Mouse (Mus musculus) brain, embryonic 18.5 days (tissue): ENCODE data around the gene 4921507P07Rik.
"Not testable (repeated sequence)": the region's sequence is repeated elsewhere in the genome, so short reads cannot be mapped to it uniquely, and the experiment has no call there.

Experiments used
- DNase-seq: peaks from one replicate; pipeline ENCODE4 v3.0.0-alpha.2; 2012; ENCODE audit warnings: low read depth, low spot score

The 4921507P07Rik gene

GRCm38 (mm10) chr6:50558877-50559276 lies 37.6 kb downstream of the 4921507P07Rik start:
- DNase-seq, result no peak

GRCm38 (mm10) chr6:50557566-50557965 lies 38.9 kb downstream of the 4921507P07Rik start:
- no peak for DNase-seq

- not testable (repeated sequence) for DNase-seq
Observed at GRCm38 (mm10) chr6:50554223-50554622, 42.2 kb downstream of the 4921507P07Rik start.

GRCm38 (mm10) chr6:50552881-50553518 lies 43.4 kb downstream of the 4921507P07Rik start:
- no peak for DNase-seq

DNA sequence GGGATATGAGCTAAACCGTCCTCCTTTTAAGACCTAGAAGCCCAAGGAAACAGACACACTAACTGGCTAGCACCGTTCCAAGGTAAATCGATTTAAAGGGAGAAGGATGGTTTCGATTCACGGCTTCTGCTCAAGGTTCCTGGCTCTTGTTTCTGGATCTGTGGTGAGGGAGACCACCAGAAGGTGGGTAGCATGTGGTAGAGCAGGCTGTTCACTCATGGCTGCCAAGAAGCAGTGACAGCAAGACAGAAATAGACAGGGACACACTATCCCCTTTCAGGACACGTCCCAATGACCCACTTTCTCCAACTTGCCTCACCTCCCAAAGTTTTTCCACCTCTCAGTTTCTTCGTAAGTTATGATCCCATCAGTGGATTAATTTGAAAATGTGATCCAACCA lies 46.6 kb downstream of the 4921507P07Rik start:
- no peak for DNase-seq

DNA sequence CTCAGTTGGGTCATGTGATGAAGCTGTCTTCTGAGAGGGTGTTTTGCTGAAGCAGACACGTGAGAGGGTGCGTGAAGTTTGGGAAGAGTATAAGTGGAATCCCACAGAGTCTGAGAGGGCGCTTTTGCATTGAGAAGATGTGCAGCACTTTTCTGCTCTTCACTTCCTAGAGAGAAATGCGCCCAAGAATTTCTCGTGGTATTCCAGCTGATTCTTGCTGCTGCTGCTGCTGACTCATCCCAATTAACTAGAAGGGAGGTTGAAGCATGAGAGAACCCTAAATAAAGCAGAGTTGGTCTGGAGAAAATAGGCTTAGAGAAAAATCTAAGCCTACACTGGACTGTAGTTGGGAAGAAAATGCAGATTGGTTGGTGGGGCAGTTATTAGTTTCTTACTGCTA lies 47.4 kb downstream of the 4921507P07Rik start:
- DNase-seq, result no peak

GRCm38 (mm10) chr6:50545412-50546043 lies 50.9 kb downstream of the 4921507P07Rik start:
- DNase-seq, result no peak

- DNase-seq, result no peak
Observed at GRCm38 (mm10) chr6:50542535-50542934, 53.9 kb downstream of the 4921507P07Rik start.

DNA sequence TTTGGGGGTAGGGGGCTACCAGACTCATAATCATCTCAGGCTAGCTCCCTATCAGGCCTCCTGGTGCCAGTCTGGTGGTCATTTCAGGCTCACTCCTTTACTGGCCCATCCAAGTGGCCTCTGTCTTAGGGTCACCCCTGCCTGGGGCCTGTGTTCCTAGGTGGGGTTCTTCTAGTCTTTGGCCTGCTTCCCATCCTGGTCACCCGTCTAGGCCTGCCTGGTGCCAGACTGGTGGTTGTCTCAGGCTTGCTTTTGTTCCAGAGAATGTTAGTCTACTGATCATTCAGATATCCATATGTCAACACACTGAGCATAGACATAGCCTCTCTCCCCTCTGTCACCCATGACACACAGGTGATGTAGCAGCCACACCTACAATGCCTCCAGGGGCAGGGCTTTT lies 56.8 kb downstream of the 4921507P07Rik start:
- no peak for DNase-seq

GRCm38 (mm10) chr6:50536461-50536892 lies 60.0 kb downstream of the 4921507P07Rik start:
- DNase-seq, result peak; percentile 69

DNA sequence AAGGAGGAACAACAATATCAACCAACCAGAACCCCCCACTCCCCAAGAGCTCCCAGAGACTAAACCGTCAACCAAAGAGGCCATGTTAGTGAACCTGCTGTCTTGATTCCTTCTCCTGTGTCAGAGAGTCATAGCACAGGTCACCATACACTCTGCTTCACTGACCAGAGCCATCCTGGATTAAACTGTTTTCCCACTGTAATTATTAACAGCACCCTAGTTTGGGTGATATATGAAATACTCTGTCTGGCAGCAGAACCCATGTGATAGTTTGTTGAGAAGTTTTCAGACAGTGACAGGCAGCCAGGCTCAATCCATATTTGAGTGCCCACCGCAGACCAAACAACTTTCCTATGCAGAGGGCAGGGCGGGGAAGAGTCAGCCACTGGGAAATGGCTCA lies 61.1 kb downstream of the 4921507P07Rik start:
- no peak for DNase-seq

DNA sequence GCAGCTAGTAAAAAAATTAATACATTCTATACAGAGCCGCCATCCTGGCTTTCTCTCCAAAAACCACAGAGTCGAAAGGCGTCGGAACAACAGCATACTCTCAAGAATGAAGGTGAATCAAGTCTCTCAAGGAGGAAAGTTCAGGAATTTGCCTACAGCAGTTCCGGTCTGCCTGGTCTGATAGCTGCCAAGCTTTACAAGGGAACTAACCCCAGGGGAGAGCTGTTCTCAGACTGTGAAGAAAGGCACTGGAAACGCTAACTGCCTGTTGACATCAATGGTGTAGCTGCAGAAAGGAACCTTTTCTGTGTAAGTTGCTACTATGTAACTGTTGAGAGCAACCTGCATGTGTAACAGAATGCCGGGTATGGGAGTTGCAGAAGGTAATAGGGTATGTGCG lies 64.5 kb downstream of the 4921507P07Rik start:
- DNase-seq, result no peak

DNA sequence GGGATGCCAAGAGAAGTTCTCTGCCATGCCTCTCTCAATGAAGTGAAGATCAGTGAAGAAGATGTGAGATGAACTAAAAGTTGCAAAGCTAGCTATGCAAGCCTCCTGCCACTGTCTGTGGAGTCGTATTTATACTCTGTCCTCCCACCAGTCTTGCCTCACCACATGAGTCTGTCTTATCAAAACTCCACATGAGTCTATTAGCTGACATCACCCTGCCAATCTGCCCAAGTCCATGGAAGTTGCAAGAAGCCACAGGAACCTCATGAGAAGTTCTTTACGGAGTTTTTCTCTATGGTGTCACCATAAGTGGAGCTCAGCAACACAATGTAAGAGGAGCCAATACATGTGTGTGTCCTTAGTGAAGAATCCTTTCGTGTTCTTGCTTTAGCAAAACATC lies 65.4 kb downstream of the 4921507P07Rik start:
- no peak for DNase-seq

DNA sequence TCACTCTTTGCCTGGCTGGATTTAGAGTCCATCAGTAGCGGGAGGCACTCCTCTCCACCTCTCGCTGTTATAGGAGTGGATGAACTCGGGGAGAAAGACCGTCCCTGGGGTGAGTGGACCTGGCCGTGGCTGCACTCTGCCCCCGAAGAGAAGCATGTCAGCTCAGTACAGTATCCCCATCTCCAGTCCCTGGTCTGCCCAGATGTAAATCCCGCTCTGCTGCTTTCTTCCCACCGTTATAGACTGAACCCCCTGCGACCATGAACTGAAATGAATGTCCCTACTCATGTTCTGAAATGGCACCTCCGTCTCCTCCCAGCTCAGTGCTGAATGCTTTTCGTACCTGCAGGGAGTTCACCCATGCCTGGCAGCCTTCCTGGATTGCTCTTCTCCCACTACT lies 67.2 kb downstream of the 4921507P07Rik start:
- DNase-seq, result no peak

- DNase-seq, result no peak
Observed at GRCm38 (mm10) chr6:50527416-50527815, 69.0 kb downstream of the 4921507P07Rik start.

DNA sequence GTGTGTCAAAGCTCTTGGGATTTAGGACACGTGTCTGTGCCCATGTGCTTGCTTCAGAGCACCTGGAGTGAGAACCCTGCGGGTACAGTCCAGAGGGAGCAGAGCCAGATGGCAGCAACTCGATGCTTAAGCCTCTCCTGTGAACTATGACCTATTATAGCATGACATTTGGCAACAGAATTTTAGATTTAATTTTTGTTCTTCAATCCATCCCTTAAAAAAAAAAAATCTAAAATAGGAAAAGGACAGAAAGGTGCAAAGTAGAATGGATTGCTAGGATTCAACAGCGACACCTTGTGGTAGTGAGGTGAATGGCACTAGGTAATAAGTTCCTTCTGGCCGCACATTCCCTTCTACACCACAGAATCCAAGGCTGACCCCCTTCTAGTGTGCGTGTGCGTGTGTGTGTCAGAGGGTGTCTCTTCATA lies 69.8 kb downstream of the 4921507P07Rik start:
- peak; percentile 52 for DNase-seq

- DNase-seq, result no peak
Observed at GRCm38 (mm10) chr6:50525846-50526245, 70.6 kb downstream of the 4921507P07Rik start.

GRCm38 (mm10) chr6:50524261-50524896 lies 72.1 kb downstream of the 4921507P07Rik start:
- no peak for DNase-seq
